In genomic region chr2:77323156-77323555, GRCm38 (mm10) we compare ENCODE assay signal across 16 mouse cellular contexts. TPM values are rescaled to one million over a fixed set of nuclear protein-coding genes. Genes with fewer than 3 reads are reported as not detected.
DNase-seq lines count a peak whose midpoint lies in the region; ATAC-seq and TF ChIP-seq lines count a peak whose summit lies in the region.
"Had no signal": no experiment of that assay in that cellular context is flagged by ENCODE, and none has a peak within 500 bp of the region (broad histone marks: within the 10 kb centered on the region; RNA-seq: fewer than 3 reads in every experiment).

No protein-coding gene starts in this region.

- TF ChIP-seq POLR2A in brain, embryonic 14.5 days (IDR thresholded peaks at IDR 0.05; ENCODE audit: borderline replicate concordance, extremely low read depth, insufficient read depth, insufficient read length, poor library complexity, severe bottlenecking): no peak
- TF ChIP-seq POLR2A in kidney, adult 2 months (IDR thresholded peaks at IDR 0.05; ENCODE audit: low read depth, low read length): no peak

- no peaks in the 10 kb centered on the region for H3K9me3 ChIP-seq in hindbrain, embryonic 16.5 days (ENCODE audit: control insufficient read depth, low read length)
- no peaks in the 10 kb centered on the region for H3K9me3 ChIP-seq in hindbrain, embryonic 13.5 days
- H3K9me3 ChIP-seq in midbrain, embryonic 11.5 days (ENCODE audit: control insufficient read depth, low read length): no peaks in the 10 kb centered on the region
- H3K9me3 ChIP-seq: embryonic facial prominence, embryonic 12.5 days; forebrain, embryonic 15.5 days; midbrain, embryonic 12.5 days had no signal

- H3K27me3 ChIP-seq in hindbrain, embryonic 16.5 days (replicated peaks; ENCODE audit: control insufficient read depth, insufficient read depth, low read length): no peaks in the 10 kb centered on the region
- H3K27me3 ChIP-seq in hindbrain, embryonic 13.5 days: no peaks in the 10 kb centered on the region
- H3K27me3 ChIP-seq in kidney, adult 2 months (replicated peaks; ENCODE audit: control insufficient read depth, insufficient read depth, low read length): no peaks in the 10 kb centered on the region
- no peaks in the 10 kb centered on the region for H3K27me3 ChIP-seq in midbrain, embryonic 11.5 days (ENCODE audit: control insufficient read depth, insufficient read depth, low read length)
- H3K27me3 ChIP-seq: embryonic facial prominence, embryonic 12.5 days; forebrain, embryonic 15.5 days; midbrain, embryonic 12.5 days; Patski had no signal

- no peak overlapping the region for H3K27ac ChIP-seq in hindbrain, embryonic 16.5 days (ENCODE audit: low read depth, low read length)
- no peak overlapping the region for H3K27ac ChIP-seq in hindbrain, embryonic 13.5 days
- peak overlapping the region; percentile 89 for H3K27ac ChIP-seq in kidney, adult 2 months (ENCODE audit: insufficient read depth, low read depth, low read length)
- peak overlapping the region; percentile 15; the same call in 1 of the 2 replicates for H3K27ac ChIP-seq in left cerebral cortex, adult 2 months
- H3K27ac ChIP-seq in midbrain, embryonic 11.5 days (ENCODE audit: low read depth, low read length): no peak overlapping the region
- H3K27ac ChIP-seq: embryonic facial prominence, embryonic 12.5 days; midbrain, embryonic 12.5 days had no signal

- TF ChIP-seq CTCF in brain, embryonic 14.5 days (IDR thresholded peaks at IDR 0.05; ENCODE audit: borderline replicate concordance, extremely low read depth, insufficient read depth, insufficient read length): no peak
- TF ChIP-seq CTCF in kidney, adult 2 months (conservative IDR thresholded peaks at IDR 0.05; ENCODE audit: insufficient read depth, insufficient read length, low read depth, low read length): no peak
- TF ChIP-seq CTCF in left cerebral cortex, adult 2 months (IDR thresholded peaks at IDR 0.05): no peak

- peak; percentile 36 for DNase-seq in brain, embryonic 14.5 days (ENCODE audit: low read depth)
- peak; percentile 91 for DNase-seq in kidney, adult 2 months
- DNase-seq in left cerebral cortex, adult 2 months (ENCODE audit: extremely low spot score in 1 of 2, low spot score in 2 of 2): no peak
- DNase-seq in midbrain, embryonic 11.5 days (ENCODE audit: low spot score, missing footprints): no peak
- DNase-seq in heart, postnatal 14 days: no peak
- DNase-seq: adrenal gland, postnatal 10 days; cerebellum, adult 11-12 months; retina, postnatal 1 day; thymus, postnatal 14 days had no signal

- 0 out of 2 replicates have a peak overlapping the region, but pooled peaks have one; percentile 19 for H3K9ac ChIP-seq in hindbrain, embryonic 16.5 days (ENCODE audit: low read depth, low read length)
- no peak overlapping the region for H3K9ac ChIP-seq in hindbrain, embryonic 13.5 days
- H3K9ac ChIP-seq in midbrain, embryonic 11.5 days (ENCODE audit: low read length): no peak overlapping the region
- H3K9ac ChIP-seq: embryonic facial prominence, embryonic 12.5 days; forebrain, embryonic 15.5 days; midbrain, embryonic 12.5 days had no signal

- intact Hi-C loops in left cerebral cortex, adult 2 months (cut with DNase I): no loop called here
- intact Hi-C loops in heart, postnatal 14 days (cut with DNase I): no loop called here

- no peaks in the 10 kb centered on the region for H3K36me3 ChIP-seq in hindbrain, embryonic 16.5 days (ENCODE audit: control insufficient read depth, insufficient read depth, low read length)
- no peaks in the 10 kb centered on the region for H3K36me3 ChIP-seq in hindbrain, embryonic 13.5 days
- no peaks in the 10 kb centered on the region for H3K36me3 ChIP-seq in kidney, adult 2 months (ENCODE audit: control insufficient read depth, insufficient read depth, low read length)
- H3K36me3 ChIP-seq in midbrain, embryonic 11.5 days (ENCODE audit: control insufficient read depth, insufficient read depth, low read length): no peaks in the 10 kb centered on the region
- H3K36me3 ChIP-seq: embryonic facial prominence, embryonic 12.5 days; forebrain, embryonic 15.5 days; midbrain, embryonic 12.5 days had no signal

- no peak overlapping the region for H3K4me2 ChIP-seq in hindbrain, embryonic 16.5 days (ENCODE audit: low read length)
- no peak overlapping the region for H3K4me2 ChIP-seq in hindbrain, embryonic 13.5 days
- H3K4me2 ChIP-seq in midbrain, embryonic 11.5 days: no peak overlapping the region
- H3K4me2 ChIP-seq: embryonic facial prominence, embryonic 12.5 days; forebrain, embryonic 15.5 days; midbrain, embryonic 12.5 days had no signal

- no peak for ATAC-seq in hindbrain, embryonic 16.5 days
- no peak for ATAC-seq in hindbrain, embryonic 13.5 days (ENCODE audit: low FRiP score)
- no peak for ATAC-seq in CD4-positive, CD25-positive, alpha-beta regulatory T cell, adult 4 months
- ATAC-seq in midbrain, embryonic 11.5 days (ENCODE audit: low FRiP score): no peak
- ATAC-seq: forebrain, embryonic 15.5 days; Patski had no signal

- no peak overlapping the region for H3K4me3 ChIP-seq in hindbrain, embryonic 16.5 days (ENCODE audit: low read length)
- no peak overlapping the region for H3K4me3 ChIP-seq in hindbrain, embryonic 13.5 days
- peak overlapping the region; percentile 25; the same call in 1 of the 2 replicates for H3K4me3 ChIP-seq in kidney, adult 2 months (ENCODE audit: insufficient read depth, low read depth, low read length)
- no peak overlapping the region for H3K4me3 ChIP-seq in left cerebral cortex, adult 2 months
- no peak overlapping the region for H3K4me3 ChIP-seq in midbrain, embryonic 11.5 days (ENCODE audit: low read depth, low read length)
- H3K4me3 ChIP-seq: embryonic facial prominence, embryonic 12.5 days; forebrain, embryonic 15.5 days; midbrain, embryonic 12.5 days had no signal

- WGBS in hindbrain, embryonic 16.5 days: 43% methylated on average over 9 of the region's 9 CpGs
- WGBS in hindbrain, embryonic 13.5 days: 53% methylated on average over 9 of the region's 9 CpGs
- 34% methylated on average over 9 of the region's 9 CpGs for WGBS in kidney, adult 2 months
- WGBS in midbrain, embryonic 11.5 days: 55% methylated on average over 9 of the region's 9 CpGs

- H3K4me1 ChIP-seq in hindbrain, embryonic 16.5 days (ENCODE audit: control insufficient read depth, insufficient read depth, low read depth, low read length): no peaks in the 10 kb centered on the region; the same call in 1 of the 2 replicates
- peaks cover 7% of the 10 kb centered on the region for H3K4me1 ChIP-seq in hindbrain, embryonic 13.5 days (replicated peaks)
- H3K4me1 ChIP-seq in kidney, adult 2 months (ENCODE audit: control insufficient read depth, insufficient read depth, low read length): peaks cover 5% of the 10 kb centered on the region; the same call in 1 of the 2 replicates
- no peaks in the 10 kb centered on the region for H3K4me1 ChIP-seq in midbrain, embryonic 11.5 days (ENCODE audit: control insufficient read depth, insufficient read depth, low read length)
- H3K4me1 ChIP-seq: midbrain, embryonic 12.5 days had no signal

RNA-seq across cellular contexts. Expression of gene Sestd1, which starts 42.8 kb away (rescaled TPM):
- polyA plus RNA-seq in hindbrain, embryonic 16.5 days (2015; fragmentation: Nextera tagmentation; extraction: Ambion mirVana): 21.5 and 22.0 TPM in 2 replicates
- polyA plus RNA-seq in hindbrain, embryonic 13.5 days (2015; fragmentation: Nextera tagmentation; extraction: Ambion mirVana): 27.8 and 28.7 TPM in 2 replicates
- 46.6 and 60.2 TPM in 2 replicates for polyA plus RNA-seq in brain, embryonic 14.5 days (2012; rRNA removed)
- 35.6 and 38.4 TPM in 2 replicates for polyA plus RNA-seq in kidney, adult 2 months (2012; rRNA removed)
- total RNA-seq in left cerebral cortex, adult 2 months (2021): 10 to 100 TPM; 55.2 to 61.6 TPM
- under 1 TPM; 0.04 to 0.16 TPM for polyA plus RNA-seq in CD4-positive, CD25-positive, alpha-beta regulatory T cell, adult 4 months (2017; shearing (Covaris generic))
- 24.8 and 27.3 TPM in 2 replicates for polyA plus RNA-seq in midbrain, embryonic 11.5 days (2014; fragmentation: Nextera tagmentation; extraction: Ambion mirVana)
- 10 to 100 TPM; 23.5 to 25.0 TPM for total RNA-seq in heart, postnatal 14 days (2021)

Comparison
In these comparisons a context has a peak if more than half of its experiments do, and no peak if none do; other contexts are left out.
1. H3K27ac ChIP-seq: peak in kidney, adult 2 months (single experiment) and left cerebral cortex, adult 2 months (single experiment); none in hindbrain, embryonic 16.5 days (single experiment), hindbrain, embryonic 13.5 days (single experiment) and midbrain, embryonic 11.5 days (single experiment).
2. DNase-seq: peak in brain, embryonic 14.5 days (single experiment) and kidney, adult 2 months (single experiment); none in left cerebral cortex, adult 2 months (0 of 2), midbrain, embryonic 11.5 days (single experiment) and heart, postnatal 14 days (0 of 2).
3. RNA of gene Sestd1, which starts 42.8 kb away (polyA plus RNA-seq): 46.6 to 60.2 TPM in brain, embryonic 14.5 days, 35.6 to 38.4 TPM in kidney, adult 2 months, 27.8 to 28.7 TPM in hindbrain, embryonic 13.5 days, 24.8 to 27.3 TPM in midbrain, embryonic 11.5 days and 21.5 to 22.0 TPM in hindbrain, embryonic 16.5 days; 0.04 to 0.16 TPM in CD4-positive, CD25-positive, alpha-beta regulatory T cell, adult 4 months; every median in the first group is over 10 times any median in the second.